Mouse (Mus musculus) cortical plate, adult 2 months (tissue): ENCODE data around the gene Tfpt. TPM values are rescaled to one million over a fixed set of nuclear protein-coding genes. Genes with fewer than 3 reads are reported as not detected.

ENCODE experiments used
- H3K27ac ChIP-seq: fragments of 200-500 bp; 2 replicates; pipeline ENCODE4 v1.5.1; 2012; ENCODE audit warnings: low read length, control low read depth, inconsistent platforms; ENCODE audit not compliant: insufficient read depth
- H3K4me1 ChIP-seq: fragments of 200-500 bp; 2 replicates; pipeline ENCODE4 v1.6.1; 2011; ENCODE audit warnings: low read length; ENCODE audit not compliant: control insufficient read depth, insufficient read depth
- H3K4me3 ChIP-seq: fragments of 200-500 bp; 2 replicates; pipeline ENCODE4 v1.5.1; 2011; ENCODE audit warnings: mild to moderate bottlenecking, low read length, control low read depth; ENCODE audit not compliant: insufficient read depth
- CTCF ChIP-seq: fragments of 200-500 bp; IDR thresholded peaks from 2 replicates; pipeline ENCODE4 v1.5.1; 2011; ENCODE audit warnings: mild to moderate bottlenecking, control low read depth, low read length; ENCODE audit not compliant: insufficient read depth; ENCODE audit errors: extremely low read depth
- POLR2A ChIP-seq: fragments of 200-500 bp; IDR thresholded peaks from 2 replicates; pipeline ENCODE4 v1.6.1; 2011; ENCODE audit warnings: mild to moderate bottlenecking, low read length, control low read depth; ENCODE audit not compliant: insufficient read depth; ENCODE audit errors: extremely low read depth
- polyA plus RNA-seq: library from polyadenylated mRNA; depleted of rRNA; stranded (reverse); fragments of >200 nt; gene quantifications from 2 replicates; pipeline ENCODE4 v1.2.3, GENCODE M21; 2012

Tfpt gene
- polyA plus RNA-seq, 1 experiment, result 38.5 TPM

- peak within 1 kb of the TSS; percentile 88 for H3K4me3 ChIP-seq
- H3K4me1 ChIP-seq, result 0 out of 2 replicates have a peak, but pooled peaks cover 2% of the 10 kb centered on the region
- TF ChIP-seq CTCF (no peak), POLR2A (peak; percentile 91)
- peak within 1 kb of the TSS; percentile 71 for H3K27ac ChIP-seq
Observed at GRCm38 (mm10) chr7:3617242-3617995, 12.3 kb downstream of the Tfpt start, which contains the start of gene Ndufa3. Gene Ndufa3, plus strand, starts transcription at chr7:3617373.

- Histone ChIP-seq H3K27ac (no peak overlapping the region), H3K4me1 (0 out of 2 replicates have a peak, but pooled peaks cover 2% of the 10 kb centered on the region), H3K4me3 (peak overlapping the region; percentile 88; the same call in 1 of the 2 replicates)
- TF ChIP-seq POLR2A, result no peak
- TF ChIP-seq CTCF, result peak; percentile 48
Observed at GRCm38 (mm10) chr7:3616389-3617241, 13.1 kb downstream of the Tfpt start.

DNA sequence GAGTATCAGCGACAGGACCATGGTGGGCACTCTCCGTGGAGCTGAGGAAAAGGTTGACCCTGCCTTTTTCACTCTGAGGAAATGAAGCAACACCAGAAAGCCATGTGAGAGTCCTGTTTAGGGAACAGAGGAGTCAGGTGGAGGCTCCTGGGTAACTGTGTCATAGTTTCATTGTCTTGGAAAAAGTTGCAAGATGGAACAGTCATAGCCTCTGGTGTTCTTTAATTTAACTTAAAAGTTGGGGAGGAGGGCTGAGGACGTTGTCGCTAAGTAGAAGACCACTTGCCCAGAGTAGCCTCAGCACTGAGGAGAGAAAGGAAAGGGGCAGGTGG, 13.7 kb downstream of the Tfpt start, which contains the start of gene Oscar:
Oscar (minus strand) TSS at position 101 of the 332 bp plus-strand sequence.
- Histone ChIP-seq H3K27ac (no peak within 1 kb of the TSS), H3K4me1 (0 out of 2 replicates have a peak, but pooled peaks cover 2% of the 10 kb centered on the region), H3K4me3 (peak within 1 kb of the TSS; percentile 88; the same call in 1 of the 2 replicates)

DNA sequence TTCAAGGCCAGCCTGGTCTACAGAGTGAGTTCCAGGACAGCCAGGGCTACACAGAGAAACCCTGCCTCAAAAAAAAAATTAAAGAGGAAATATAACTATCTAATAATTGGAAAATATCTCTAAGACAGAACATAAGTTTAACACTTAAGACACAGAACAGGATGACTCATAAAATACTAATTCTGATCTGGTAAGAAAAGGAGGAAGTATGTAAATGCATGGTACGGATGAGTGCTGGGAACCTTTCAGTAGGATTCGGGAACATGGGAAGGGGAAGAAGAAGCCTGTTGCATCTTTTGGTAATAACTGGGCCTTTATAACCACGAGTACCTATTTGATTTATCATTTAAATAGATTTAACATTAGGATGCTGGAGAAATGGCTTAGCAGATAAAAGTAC, 15.7 kb downstream of the Tfpt start:
- Histone ChIP-seq H3K27ac (no peak overlapping the region), H3K4me3 (no peak overlapping the region), H3K4me1 (0 out of 2 replicates have a peak, but pooled peaks cover 2% of the 10 kb centered on the region)
- TF ChIP-seq CTCF (no peak), POLR2A (no peak)

More for the DNA sequence above, 13.7 kb downstream of the Tfpt start, which contains the start of gene Oscar:
- TF ChIP-seq CTCF, result no peak
- no peak for TF ChIP-seq POLR2A

DNA sequence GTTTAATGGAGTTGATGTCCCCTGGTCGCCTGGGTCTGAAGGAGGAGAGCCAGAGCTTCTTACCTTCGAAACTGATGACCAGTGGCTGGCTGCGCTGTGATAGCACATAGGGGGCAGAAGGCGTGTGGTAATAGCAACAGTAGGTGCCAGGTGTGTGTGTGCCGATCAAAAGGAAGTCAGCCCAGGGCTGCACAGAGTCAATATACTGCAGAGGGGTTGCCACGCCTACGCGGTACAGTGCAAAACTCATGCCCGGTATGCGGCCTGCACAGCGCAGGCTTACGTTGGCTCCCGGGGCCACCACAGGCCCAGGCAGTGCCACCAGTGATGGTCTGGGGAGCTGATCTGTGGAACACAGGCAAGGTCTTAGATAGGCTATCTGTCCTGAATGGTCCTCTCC, 18.7 kb downstream of the Tfpt start:
- TF ChIP-seq CTCF (no peak), POLR2A (no peak)
- Histone ChIP-seq H3K4me1 (no peaks in the 10 kb centered on the region), H3K4me3 (no peak overlapping the region), H3K27ac (no peak overlapping the region)

- TF ChIP-seq CTCF (no peak), POLR2A (no peak)
- Histone ChIP-seq H3K4me3 (no peak overlapping the region), H3K27ac (no peak overlapping the region), H3K4me1 (no peaks in the 10 kb centered on the region)
Observed at GRCm38 (mm10) chr7:3610437-3610836, 19.3 kb downstream of the Tfpt start.

GRCm38 (mm10) chr7:3609082-3609481, 20.6 kb downstream of the Tfpt start:
- Histone ChIP-seq H3K27ac (no peak overlapping the region), H3K4me3 (no peak overlapping the region), H3K4me1 (no peaks in the 10 kb centered on the region)
- TF ChIP-seq POLR2A (no peak), CTCF (no peak)

- Histone ChIP-seq H3K4me1 (no peaks in the 10 kb centered on the region), H3K4me3 (no peak overlapping the region)
- no peak for TF ChIP-seq CTCF
Observed at GRCm38 (mm10) chr7:3608668-3609067, 21.1 kb downstream of the Tfpt start.

GRCm38 (mm10) chr7:3607391-3607790, 22.3 kb downstream of the Tfpt start:
- Histone ChIP-seq H3K4me1 (no peaks in the 10 kb centered on the region), H3K27ac (no peak overlapping the region), H3K4me3 (no peak overlapping the region)
- no peak for TF ChIP-seq CTCF
- TF ChIP-seq POLR2A, result no peak

More at GRCm38 (mm10) chr7:3608668-3609067, 21.1 kb downstream of the Tfpt start:
- H3K27ac ChIP-seq, result no peak overlapping the region
